Mouse (Mus musculus): ENCODE results near the gene Zfp51.
"Not testable (repeated sequence)": the region's sequence is repeated elsewhere in the genome, so short reads cannot be mapped to it uniquely, and the experiment has no call there.

Zfp51 gene

DNA sequence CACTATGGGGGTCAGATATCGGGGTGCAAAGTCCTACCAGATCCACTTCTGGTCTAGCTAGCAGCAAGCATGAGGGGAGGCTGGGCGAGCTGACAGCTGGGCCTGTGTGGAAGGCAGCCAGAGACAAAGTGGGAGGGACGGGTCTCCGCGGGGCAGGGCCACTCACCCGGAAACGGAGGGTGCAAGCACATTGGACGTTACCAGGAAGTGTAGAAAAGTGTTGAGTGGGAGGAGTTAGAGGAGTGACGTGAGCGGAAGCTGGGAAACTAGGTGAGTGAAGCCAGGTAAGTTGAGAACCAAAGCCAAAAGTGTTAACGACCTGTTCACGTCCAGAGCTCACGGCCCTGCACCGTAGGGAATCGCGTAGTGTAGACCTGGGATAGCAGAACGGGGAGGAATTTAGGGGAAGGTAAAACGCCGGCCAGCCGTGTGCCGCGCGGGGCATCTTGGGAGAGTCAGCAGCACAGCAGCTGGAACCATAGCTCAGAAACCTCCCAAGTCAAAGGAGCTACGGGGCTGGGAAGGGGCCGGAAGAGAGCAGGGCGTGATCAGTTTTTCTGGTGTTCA is at the start of gene Zfp51:
Gene Zfp51, plus strand, starts transcription at position 237 of the 567 bp plus-strand sequence.
- peak; percentile 91 to 95 for DNase-seq

DNA sequence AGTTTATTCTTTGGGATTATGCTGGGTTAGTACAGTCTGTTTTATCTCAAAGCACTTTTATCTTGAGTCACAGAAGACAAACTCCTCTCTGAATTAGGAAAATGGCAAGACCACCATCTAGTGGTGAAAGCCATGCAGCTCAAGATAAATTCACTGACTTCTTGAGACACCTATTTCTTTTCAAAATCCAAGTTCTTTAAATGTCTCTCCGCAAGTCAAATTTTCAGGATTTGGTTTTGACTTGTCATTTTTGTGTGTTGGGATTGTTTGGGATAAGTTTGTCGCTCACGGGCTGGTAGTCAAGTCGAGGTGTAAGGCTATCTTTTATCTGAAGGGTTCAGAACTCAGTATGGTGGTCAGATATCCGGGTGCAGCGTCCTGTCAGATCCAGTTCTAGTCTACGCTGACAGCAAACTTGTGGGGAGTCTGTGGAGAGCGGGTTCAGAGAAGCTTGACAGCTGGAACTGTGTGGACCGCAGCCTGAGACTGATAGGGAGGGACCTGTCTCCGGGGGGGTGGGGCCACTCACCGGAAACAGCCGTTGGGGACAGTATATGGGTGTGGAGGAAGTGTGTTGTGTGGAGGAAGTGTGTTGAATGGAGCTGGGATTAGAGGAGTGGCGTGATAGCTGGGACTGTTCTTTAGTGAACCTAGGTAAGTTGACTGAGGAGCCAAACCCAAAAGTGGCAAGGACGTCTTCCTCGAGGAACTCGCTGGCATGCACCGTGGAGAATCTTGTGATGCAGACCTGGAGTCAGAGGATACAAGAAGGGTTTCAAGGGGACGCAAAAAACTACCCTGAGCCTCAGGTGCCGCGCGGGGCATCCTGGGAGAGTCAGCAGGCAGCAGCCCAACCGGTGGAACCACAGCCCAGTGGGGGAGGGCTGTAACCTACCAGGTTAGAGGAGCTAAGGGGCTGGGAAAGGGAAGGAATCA is 27.2 kb upstream of the Zfp51 start, which contains the start of gene Zfp54:
Gene Zfp54, plus strand, starts transcription at position 564 of the 936 bp plus-strand sequence.
- DNase-seq, result peak; percentile 73 to 78

DNA sequence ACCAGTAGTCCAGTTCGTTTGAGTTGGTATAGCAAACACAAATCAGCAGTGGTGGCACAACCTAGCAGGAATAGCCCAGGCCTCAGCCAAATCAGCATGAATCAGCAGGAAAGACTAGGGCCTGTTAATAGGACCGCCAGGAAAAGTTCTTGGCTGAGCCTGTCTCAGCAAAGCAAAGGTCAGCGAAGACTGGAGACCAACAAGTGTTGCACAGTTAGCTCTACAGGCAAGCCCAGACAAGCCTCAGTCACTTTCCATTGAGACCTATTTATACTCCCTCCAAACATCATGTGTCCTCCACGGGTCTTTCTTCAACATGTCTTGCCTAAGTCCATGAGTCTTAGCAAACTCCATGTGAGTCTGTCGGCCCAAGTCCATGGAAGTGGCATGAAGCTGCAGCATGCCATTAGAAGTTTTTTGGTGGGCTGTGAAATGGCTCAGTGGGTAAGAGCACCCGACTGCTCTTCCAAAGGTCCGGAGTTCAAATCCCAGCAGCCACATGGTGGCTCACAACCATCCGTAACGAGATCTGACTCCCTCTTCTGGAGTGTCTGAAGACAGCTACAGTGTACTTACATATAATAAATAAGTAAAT is 11.3 kb upstream of the Zfp51 start:
- not testable (repeated sequence) for DNase-seq

DNA sequence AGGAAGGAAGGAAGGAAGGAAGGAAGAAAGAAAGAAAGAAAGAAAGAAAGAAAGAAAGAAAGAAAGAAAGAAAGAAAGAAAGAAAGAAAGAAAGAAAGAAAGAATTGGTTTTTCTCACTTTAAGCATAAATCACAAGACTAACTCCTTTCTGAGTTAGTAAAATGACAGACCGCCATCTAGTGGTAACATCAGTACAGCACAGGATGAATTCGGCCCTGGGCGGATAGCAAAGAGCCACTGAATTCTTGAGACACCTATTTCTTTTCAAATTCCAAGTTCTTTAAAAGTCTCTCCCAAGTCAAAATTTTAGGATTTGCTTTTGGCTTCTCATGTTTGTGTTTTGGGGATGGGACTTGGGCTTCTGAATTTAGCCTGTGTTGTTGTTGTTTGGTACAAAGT is 505 bp upstream of the Zfp51 start:
- peak; percentile 80 to 86 for DNase-seq

DNA sequence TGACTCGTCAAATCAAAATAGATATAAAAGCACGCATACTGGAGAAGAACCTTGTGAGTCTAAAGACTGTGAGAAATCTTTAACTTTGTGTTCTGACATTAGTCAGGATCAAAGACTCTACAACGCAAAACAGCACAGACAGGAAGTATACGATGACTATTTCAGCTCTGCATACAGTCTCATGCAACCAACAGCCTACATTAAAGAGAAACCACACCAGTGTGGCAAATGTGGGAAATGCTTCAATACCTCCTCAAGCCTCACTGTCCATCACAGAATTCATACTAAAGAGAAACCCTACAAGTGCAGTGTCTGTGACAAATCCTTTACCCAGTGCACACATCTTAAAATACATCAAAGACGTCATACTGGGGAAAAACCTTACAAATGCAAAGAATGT is 13.4 kb downstream of the Zfp51 start:
- DNase-seq, result no peak

DNA sequence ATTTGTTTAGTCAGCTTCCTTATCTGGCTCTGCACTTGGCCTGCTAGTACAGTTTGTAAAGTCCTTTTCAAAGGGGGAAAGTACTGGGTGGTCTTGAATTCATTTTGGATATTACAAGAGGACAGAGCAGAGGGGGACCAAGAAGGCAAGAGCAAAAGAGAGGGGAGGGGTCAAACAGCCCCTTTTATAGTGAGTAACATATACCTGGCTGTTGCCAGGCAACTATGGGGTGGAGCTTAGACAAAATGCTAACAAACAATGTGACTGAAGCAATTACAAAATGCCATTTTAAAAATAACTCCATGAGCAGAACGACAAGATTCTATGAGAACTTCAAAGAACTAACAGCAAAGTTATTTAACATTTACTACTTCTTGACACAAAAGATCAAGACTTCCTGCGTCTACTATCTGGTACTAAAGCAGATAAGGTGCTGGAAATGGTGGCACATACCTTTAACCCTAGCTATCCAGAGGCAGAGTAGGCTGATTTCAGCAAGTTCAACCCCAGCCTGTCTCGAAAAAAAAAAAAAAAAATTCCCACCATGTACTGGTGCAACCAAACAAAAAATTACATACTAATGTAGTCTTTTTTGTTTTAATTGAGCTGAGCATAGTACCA is 22.0 kb downstream of the Zfp51 start:
- DNase-seq, result no peak

DNA sequence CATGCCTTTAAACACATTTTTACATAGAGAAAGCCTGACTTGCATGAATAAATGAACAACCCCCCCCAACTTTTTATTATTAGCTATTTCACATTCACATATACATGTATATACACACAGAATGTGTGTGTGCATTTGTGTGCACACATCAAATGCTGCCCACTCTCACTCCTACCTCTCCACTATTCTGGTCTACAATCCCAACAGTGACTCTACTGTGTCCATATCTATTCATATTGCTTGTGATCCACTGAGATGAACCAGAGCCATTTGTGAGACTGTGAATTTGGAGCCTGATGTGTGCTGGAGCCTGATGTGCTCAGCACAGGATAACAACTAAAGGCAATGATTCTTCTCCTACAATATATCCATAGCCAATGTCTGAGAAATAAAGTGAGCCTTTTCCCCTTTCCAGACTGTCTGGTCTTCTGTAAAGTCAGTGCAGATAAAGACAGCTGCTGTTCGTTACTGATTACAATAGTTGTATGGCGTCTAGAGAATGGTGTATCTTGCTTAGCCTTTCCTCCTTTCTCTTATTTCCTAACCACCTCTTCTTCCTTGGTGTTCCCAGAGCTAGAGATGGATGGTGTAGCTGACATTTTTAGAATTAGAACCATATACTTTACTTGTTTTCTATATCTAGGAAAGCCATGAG is 22.6 kb downstream of the Zfp51 start:
- no peak for DNase-seq

DNA sequence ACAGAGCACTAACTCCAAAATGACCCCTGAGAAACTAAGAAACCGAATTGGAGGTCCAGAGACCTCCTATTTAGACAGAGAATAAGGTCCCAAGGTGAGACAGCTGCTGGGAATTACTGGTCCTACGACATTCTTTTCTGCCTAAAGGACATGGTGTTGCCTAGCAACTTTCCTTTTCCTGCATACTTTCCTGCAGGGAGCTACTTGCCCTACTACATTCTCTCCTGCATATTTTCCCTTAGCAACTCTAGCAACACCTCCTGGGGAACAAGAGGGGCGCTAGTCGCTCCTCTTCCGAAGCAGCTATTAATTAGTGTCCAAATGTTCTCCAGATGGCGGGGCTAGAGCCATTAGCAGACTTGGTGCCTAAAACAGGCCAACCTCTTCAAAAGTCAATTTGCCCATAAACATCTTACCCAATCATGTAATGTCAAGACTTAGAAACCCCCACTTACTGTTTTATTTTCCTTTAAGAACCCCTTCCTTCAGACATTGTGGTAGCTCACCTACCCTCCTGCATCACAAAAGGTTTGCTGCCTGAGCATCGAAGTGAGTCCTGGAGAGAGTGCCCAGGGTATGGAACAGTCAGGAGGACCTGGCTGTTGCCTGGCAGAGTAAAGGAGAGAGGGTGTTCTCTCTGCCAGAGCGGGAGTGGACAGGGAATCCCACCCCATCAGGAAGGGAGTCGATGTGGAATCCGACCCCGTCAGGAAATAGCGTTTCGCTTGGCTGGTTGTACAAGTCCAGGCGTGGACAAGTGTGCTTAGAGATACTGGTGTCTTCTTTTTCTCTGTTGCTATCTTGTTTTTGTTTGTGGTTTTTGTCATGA is 23.4 kb downstream of the Zfp51 start:
- DNase-seq, result peak in 1 of 2 experiments; percentile 4

DNA sequence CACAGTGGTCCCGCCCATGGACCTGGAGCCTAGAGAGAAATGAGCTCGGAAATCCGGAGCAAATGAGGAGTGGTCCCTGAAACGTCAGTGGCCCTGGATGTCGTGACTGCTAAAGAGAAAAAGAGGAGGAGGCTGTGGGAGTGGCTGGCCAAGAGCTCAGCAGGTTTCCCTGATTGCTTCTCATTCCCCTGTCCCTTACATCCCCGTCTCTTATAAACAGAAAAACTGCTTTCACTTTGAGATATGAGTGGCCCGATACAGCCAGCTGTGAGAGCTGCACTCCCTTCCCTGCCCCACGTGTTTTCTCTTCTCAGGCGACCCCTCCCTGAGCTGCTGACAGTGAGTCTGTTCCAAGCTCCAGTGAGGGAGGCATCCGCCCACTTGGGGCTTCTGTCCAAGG is 24.6 kb downstream of the Zfp51 start:
- not testable (repeated sequence) for DNase-seq

DNA sequence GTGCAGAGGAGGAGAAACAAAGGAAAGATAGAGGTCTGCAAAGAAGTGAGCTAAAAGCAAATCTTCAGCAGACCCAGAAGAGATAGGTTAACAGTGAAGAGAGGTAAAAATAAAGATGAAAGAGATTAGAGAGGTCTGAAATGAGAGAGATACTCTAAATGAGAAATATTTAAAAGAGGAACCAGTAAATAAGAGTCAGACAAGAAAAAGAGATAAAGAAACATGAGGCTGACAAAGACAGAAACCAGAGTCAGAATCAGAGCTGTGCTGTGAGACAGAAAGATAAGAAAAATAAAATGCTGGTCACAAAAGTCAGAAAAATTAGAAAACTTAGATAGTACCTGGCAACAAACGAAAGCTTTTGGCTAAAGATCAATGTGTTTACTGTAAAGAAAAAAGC is 25.1 kb downstream of the Zfp51 start:
- DNase-seq, result not testable (repeated sequence)

DNA sequence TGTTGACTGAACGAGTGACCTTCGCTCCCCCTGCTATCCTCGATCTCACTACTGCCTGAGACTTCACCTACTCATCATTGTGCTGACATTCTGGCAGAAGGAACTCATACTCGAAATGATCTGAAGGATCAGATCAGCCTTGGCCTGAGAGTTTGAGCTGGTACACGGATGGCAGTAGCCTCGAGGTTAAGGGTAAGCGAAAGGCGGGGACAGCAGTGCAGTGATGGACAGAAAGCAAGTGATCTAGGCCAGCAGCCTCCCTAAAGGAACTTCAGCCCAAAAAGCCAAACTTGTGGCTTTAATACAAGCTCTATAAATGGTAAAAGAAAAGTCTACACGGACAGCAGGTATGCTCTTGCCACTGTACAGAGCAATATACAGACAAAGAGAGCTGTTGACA is 26.2 kb downstream of the Zfp51 start:
- not testable (repeated sequence) for DNase-seq

DNA sequence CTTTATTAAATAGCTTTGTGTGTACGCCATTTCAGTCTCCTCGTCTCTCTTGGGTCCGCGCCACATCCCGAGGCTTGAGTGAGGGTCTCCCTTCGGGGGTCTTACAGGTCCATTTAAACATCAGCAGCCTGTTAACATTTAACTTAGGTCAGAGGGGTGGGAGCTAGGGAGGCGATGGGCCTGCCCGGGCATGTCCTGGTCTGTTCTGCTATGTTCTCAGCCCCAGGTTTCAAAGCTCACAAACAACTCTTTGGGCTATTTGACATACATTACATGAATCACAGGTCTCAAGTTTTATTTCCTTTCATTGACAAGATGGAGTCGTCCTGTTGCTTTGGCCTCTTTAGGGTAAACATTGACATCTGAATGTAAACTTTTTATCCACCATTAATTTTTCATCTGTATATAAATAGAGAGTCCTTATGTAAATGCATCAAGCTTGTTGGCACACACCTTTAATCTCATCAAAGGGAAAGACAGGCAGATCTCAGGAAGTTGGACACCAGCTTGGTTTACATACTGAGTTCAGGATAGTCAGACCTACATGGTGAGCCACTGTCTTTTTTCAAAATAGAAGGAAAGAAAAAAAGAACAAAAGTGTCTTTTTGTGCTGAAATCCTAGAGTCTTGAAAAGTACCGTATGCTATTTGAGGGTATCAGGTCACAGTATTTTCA is 28.1 kb downstream of the Zfp51 start:
- DNase-seq, result not testable (repeated sequence)

DNA sequence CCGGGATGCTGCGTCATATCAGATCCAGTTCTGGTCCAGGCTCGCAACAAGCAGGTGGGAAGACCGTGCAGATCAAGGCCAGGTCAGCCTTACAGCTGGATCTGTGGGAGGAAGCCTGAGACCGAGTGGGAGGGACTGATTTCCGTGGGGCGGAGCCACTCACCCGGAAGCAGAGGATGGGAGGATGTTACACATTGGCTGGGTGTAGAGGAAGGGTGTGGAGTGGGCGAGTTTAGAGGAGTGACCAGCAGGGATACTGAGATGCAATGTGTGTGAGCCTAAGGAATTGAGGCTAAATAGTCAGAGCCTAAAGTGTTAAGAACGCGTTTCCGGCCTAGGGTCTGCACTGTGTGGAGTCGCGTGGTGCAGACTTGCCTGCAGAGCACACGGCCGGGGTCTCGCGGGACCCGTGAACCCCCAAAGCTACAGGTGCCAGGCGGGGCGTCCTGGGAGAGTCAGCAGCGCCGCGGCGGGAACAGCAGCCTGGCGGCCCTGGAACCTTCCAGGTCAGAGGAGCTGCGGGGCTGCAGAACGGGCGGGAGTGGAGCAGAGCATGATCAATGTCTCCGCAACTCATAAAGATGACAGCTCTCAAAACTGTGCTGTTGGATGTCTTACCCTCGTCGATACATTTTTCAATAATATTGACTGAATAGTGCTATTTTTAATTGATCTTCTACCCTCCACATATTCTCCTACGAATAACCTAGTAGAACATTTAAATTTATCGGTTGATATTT is 38.8 kb downstream of the Zfp51 start, which contains the start of gene Zfp53:
Gene Zfp53, plus strand, starts transcription at position 239 of the 740 bp plus-strand sequence.
- peak; percentile 86 to 89 for DNase-seq

DNA sequence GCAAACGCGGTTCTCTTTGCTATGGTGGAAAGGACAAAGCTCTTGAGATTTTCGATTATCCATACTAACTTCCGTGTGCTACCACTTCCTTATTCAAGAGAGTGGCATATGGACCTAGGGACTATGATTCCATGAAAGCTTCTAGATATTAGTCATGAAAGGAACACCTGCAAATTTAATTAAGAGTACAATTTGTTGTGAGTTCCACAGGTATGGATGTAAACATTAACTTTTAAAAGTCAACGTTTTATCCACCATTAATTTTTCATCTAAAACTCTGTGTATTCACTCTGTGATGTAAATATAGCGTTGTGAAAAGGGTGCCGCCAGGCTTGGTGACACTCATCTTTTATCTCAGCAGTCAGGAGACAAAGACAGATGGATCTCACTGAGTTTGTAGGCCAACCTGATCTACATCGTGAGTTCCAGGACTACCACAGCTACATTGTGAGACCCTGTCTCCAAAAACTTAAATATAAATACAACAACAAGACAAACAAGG is 39.4 kb downstream of the Zfp51 start:
- no peak for DNase-seq

DNA sequence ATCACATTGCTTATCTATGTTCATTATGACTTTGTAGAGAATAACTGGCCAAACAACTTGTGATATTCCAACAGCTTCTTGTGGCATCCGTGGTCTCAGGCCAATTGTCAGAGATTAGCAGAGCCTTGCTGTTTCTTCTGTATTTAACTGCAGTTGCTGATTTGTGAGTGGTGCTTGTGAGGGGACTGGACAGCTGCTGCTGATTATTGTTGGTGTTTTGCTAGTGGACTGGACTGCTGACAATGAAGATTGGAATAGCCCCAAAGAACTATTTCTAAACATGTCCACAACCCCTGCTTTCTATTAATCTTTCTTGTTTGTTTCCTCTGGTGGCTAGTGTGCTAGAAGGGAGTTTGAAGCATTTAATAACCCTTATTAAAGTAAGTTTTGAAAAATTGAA is 51.2 kb downstream of the Zfp51 start:
- DNase-seq, result no peak

DNA sequence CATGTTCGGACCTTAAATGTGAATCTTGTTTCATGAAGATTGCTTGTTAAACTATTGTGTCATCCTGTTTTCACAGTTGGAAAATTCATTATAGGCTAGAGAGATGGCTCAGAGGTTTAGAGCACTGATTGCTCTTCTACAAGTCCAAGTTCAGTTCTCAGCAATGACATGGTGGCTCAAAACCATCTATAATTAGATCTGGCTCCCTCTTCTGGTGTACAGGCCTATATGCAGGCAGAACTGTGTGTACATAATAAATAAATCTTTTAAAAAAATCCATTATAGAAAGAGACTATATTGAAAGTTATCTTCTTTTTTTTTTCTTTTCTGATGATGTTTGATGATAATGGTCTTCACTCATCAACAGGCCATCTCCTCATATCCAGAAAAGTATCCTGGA is 54.4 kb downstream of the Zfp51 start:
- DNase-seq, result no peak

DNA sequence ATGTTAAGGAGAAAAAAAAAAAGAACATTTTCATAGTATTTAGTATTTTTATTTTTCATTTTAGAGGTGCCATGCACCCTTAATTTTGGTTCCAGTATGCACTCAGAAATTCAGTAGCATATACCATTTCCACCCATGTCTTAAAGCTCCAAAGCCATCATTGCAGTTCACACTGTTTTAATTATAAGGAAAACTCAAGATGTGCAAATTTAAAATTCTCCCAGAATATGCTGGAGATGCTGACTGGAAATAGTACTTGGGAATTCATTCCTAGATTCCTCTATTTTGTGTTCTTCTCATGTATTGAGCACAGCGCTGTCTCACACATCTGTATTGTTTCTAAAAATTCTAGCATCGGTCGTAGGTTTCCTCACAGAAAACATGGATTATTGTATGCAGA is 56.1 kb downstream of the Zfp51 start:
- DNase-seq, result no peak

DNA sequence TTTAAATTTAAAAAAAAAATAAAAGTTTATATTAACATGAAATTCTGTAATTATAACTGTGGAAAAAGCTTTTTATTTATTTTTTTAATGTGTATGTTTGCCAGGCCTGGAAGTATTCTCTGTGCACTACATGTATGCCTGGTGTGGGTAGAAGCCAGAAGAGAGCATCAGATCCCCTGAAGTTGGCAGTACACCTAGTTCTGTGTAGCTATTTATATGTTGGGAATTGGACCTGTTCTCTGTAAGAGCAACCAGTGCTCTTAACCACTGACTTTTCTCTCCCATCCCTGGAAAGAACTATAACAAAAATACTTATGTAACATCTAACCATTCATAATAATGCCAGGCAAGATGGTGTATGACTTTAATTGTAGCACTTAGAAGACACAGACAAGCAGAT is 59.6 kb downstream of the Zfp51 start:
- DNase-seq, result no peak
